Mouse (Mus musculus) telencephalon, adult 2 months (tissue): ENCODE results near the gene Cux2.

Source experiments
- DNase-seq: peaks from one replicate; pipeline ENCODE4 v3.0.0-alpha.2; 2011; ENCODE audit warnings: low read depth, low spot score

Cux2 gene

DNA sequence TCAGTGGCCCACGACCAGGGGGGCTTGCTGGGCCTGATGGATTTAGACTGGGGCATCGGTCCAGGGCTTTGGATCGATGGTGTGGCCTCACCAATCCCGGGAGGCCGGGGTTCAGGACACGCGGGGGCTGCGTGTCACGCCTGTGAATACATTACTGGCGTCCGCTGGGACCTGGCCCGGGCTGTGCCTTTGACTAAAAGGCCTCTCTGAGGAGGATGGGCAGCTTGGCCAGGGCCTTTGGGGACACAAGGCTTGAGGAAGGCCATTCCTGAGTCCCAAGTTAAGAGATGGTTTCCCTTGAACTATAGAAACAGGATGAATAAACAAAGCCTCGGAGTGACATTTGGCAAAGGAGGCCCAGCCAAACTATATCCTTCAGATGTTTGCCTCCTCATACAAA lies 32.6 kb downstream of the Cux2 start:
- no peak for DNase-seq

DNA sequence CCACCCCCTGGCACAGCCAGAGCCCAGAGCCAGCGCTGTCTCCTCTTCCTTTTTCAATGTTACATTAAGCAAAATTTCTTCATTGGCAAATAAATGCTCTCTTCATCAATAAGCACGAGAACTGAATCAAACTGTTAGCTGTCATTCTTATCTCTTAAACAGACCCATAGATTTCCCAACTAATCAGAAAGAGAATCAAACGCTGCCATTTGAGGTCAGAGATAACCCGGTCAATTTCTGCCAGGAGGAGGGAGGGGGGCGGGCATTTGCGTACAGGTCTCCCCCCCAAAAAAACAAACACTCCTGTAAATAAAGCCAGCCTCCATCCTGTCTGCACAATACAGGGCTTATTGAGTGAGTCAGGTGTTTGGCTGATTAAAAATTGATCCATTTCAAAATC lies 33.2 kb downstream of the Cux2 start:
- DNase-seq: no peak

DNA sequence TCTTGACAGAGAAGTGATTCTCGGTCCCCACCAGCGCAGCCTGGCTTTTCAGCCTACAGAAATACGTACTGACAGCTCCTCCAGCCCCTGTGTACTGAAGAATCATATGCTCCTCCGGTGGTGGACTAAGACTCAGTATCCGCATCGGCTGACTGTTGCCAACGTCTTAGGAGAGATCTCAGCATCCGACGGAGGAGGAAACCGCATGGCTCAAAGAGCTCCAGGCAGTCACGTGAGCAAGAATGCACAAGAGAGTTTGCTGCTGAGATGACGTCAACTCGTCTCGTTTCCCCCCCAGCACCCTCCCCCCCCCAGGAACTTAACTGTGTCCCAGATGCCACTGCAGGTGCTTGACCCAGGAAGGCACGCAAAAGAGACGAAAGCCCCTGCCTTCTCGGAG lies 34.8 kb downstream of the Cux2 start:
- DNase-seq: no peak

DNA sequence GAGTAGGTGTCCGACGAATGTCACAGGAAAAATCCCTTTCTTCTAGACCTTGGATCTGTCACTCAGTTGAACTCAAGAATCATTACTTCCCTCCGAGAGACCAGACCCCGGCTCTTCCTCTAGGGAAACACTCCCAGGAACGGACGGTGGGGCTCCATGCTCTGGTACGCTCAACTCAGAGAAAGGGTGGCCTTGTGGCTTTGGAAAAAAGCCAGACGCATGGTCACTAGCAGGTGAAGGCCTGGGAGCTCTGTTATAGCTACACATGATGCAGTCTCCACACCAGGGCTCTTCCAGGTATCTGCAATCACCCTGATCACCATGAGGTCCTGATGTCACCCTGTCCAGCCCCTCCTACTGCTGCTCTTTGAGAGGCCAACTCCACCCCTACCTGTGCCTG lies 35.2 kb downstream of the Cux2 start:
- DNase-seq: no peak

DNA sequence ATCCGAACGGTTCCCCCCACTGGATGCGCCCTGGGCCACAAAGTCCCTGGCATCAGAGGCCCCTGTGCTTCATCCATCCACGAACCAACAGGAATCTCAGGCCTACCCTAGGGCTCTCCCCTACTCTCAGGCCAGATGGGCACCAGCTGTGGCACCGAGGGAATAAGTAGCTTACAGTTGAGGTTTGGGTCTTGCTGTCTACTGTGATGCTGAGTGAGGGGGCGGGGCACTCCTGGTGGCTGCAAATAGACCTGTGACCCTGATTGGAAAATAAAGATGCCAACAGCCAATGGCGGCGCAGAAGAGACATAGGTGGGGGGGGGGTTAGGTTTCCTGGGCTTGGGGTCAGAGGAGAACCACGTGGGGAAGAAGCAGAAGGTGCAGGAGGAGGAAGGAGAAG lies 38.6 kb downstream of the Cux2 start:
- DNase-seq: no peak

DNA sequence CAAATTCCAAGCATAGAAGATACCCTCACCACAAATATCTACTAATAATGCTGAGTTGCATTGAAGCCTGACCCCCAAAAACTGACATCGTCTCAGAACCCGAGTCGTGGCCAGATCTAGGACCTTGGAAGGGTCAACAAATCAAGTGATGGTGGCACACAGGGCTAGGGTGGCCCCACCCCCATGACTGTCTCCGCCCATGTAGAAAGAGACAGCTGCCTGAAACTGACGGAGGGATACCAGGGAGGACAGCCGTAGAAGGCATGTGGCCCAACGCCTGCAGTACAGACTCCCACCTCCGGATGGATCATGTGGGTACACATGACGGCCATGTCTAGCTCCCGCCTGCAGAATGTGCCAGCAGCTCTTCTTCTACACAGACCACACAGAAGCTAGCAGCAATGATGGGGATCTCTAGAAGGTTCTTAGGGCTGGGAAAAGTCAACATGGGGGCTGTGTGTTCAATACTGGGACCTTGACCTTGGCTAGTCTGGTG lies 41.9 kb downstream of the Cux2 start:
- no peak for DNase-seq

DNA sequence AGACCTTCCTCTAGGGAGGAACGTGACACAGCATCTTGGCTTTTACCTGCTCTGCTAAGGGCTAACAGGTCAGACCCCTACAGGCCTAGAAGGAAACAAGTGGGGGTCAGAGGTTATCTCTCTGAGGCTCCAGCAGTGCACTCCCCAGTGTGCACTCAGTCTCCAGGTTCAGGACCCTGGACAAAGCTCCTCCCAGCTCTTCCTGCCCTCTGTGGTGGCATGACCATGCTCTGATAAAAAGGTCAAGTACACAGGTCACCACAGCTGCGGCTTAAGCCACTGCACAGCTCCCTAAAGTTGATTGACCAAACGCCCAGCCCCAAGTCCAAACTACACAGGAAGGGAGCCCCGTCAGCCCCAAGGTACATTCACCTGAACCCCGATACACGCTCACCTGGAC lies 46.4 kb downstream of the Cux2 start:
- DNase-seq: no peak

DNA sequence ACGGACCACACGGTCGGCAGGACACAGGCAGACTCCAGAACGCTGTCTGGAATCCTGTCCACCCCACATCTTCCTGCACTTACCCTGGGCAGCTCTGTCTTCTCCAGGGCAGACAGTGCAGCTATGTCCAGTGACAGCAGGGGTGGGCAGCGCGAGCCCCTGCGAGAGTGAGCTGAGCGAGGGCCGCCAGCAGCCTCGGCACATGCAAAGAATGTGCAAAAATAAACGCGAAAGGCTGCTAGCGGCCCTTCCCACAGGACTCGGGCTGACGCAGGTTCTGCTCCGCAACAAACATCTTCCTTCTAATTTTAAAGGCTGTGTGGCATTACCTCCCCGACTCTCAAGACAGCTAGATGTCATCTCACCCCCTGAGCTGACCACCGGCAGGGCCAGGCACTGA lies 47.8 kb downstream of the Cux2 start:
- no peak for DNase-seq

DNA sequence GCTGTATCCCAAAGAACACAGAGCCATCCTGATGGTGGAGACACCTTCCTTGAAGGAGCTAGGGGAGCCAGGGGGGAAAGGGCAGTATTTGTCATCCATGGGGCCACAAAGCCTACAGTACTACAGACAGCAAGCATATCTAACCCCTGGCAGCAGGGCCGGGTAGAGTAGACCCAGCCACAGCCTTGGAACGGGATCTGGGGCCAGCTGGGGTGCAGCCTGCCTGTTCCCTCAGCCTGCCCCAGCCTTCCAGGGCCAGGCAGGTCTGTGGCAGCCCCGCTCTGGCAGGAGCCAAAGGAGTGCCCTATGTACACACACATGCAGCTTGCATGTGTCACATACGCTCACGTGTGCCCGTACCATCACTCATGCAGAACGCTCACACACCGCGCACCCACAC lies 48.6 kb downstream of the Cux2 start:
- no peak for DNase-seq

DNA sequence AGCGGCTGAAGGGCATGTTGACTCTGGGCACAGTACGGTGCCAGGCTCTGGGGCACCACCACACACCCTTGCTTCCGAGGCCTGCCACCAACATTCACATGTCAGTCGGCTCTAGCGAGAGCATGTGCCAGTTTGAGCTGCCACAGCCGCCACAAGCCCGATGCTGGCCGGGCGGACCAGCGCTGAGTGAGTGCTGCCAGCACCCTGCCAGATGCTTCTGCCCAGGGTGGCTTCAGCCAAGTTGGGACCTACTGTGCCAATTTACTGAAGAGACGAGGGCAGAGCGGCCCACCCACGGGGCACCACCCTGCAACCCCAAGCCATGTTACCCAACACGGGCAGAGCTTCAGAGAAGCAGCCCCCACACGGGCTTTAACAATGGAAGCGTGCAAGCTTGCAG lies 49.5 kb downstream of the Cux2 start:
- DNase-seq: no peak

DNA sequence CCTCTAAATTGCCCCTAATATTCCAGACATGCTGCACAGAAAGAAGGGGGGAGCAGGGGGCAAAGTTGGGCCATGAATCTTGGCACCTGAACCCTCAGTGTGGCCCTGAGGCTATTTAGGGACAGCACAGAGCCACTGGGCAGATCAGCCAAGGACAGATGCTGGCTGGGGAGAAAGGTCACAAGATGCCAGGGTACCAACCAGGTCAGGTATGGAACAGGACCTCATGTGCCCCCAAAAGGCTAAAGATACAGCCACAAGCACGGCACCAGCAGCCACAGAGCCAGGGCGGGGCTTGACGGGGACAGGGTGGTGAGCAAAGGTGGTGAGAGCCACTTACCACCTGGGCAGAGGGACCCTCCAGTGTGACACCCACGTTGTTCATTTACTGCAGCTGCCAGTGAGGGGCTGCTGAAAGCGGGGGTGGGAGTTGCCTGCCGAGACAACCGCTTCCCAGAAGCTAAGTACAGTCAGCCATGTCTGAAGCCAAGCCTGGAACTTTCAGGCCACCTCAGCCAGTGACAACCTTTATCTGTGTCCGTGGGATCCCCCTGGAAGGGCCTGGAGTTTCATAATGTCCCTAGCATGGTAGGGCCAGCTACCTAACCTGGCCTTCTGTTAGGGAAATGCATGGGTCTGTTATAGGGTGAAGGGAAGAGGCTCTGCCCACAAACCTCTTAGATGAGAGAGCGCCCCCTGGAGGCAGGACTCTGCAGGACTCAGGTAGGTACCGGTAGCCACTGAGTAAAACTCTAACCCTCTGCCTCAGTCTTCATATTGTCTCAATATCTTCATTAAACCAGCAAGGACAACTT lies 50.7 kb downstream of the Cux2 start:
- DNase-seq: no peak

DNA sequence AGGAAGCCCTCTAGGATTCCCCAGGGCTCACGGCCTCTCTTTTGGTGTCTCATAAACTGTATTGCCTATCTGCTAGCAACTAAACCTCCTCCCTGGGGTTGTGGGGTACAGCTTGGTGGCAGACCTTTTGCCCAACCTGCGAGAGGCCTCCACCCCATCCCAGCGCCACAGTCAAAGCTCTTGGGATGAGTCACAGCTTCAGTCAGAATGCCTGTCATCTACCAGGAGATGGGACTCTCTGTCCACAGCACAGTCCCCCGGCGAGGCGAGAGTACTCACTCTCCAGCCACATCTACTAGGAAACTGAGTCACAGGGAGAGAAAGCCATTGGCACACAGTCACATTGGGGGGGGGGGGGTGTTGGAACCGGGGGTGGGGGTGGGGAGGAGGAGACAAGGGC lies 51.6 kb downstream of the Cux2 start:
- no peak for DNase-seq

DNA sequence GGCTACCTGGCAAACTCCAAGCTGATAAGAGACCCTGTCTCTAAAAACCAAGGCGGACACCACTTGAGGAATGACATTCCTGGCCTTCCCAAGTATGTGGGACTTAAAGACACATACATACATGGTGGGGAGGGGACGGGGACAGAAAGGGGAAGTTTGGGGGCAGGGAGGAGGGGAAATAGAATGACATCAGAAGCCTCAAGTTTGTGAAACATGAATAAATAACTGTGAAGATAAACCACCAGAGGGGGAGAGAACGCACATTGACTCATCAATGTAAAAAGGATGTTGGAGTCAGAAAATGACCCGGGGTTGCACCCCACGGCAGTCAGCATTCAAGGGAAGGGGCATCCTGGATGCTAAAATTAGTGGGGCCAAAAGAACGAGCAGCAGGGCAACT lies 53.2 kb downstream of the Cux2 start:
- no peak for DNase-seq

DNA sequence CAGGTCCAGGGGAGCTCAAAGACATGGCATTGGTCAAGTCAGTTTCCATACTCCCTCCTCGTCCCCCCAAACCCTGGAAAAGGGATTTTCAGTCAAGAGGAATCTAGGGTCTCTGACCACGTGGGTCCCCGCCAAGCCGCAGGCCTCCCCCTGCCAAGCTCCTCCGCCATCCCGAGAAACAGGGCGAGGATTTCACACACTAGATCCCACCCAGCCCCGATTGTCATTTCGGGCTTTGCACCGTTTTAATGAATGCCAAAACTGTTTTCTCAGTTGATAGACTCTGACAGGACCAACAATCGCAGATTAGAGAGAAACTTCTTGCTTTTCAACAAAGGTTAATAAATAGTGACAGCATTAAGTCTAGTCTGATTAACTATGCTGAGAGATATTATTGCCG lies 55.1 kb downstream of the Cux2 start:
- no peak for DNase-seq

DNA sequence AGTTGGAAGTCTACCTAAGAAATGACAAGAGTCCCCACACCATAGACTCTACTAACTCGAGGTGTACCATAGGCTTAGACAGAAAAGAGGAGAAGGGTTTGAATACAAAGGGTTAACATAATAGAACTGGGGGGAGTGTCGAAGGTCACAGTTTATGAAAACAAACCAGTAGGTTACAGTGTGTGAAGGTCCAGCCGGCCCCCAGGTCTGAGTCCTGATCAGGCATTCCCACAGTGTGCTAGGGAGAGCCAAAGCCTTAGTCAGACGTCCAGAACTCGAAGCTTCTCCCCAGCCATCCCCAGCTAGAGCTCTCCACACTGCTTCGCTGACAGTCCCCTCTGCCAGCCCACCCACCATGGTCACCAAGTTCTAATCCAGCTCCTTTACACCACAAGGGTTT lies 58.0 kb downstream of the Cux2 start:
- DNase-seq: no peak

DNA sequence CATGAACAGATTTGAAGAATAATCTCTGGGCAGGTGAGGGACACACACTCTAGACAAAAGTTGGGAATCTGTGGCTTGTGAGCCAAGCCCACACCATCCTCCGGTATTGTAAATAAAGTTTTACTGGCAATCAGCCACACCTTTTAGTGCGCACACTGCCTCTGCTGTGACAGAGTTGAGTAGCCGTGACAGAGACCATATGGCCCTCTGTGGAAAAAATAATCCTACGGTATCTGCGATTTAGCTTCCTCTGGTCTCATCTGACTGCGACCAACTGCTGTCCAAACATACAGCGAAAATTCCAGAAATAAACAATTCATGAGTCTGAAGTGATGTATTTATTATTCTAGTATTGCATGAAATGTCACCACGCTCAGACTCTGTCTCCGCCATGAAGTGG lies 64.0 kb downstream of the Cux2 start:
- DNase-seq: no peak

DNA sequence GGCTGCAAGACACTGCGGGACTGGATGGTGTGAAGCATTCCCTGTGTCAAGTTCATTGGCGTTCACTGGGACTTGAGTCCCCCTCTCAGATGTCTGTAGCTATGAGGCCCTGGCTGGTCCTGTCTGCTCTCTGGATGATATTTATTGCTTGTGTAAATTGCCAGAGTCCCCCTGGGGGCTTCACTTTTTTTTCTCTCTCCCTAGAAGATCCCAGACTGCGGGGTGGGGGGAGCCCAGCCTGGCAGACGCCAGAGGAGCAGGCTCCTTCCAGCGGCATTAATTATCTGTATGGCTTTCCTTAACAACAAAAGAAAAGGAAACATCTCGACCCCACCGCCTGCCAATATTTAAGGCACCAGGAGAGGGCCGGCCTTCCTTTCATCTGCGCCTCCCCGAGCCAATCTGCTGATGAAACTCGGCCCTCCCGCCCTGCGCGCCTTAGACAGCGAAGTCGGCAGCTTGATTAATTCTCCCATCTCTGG lies 68.2 kb downstream of the Cux2 start:
- no peak for DNase-seq

DNA sequence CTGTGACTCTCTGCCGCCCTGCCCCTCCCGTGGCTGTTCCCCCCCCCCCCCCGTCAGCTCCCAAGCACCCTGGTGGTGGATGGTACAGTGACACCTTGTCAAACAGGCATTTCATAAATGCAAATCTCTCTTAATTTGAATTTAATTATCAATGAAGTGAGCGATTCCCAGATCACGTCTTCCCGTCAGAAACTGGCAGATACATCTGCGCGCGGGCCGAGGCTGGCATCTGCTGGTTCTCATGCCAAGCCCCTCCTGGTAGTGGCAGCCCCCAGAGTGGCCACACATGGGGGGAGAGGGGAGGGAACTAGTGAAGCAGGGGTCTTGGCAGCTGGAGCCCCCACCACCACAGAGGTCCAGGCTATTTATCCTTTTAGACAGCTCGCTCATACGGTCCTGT lies 73.6 kb downstream of the Cux2 start:
- no peak for DNase-seq

DNA sequence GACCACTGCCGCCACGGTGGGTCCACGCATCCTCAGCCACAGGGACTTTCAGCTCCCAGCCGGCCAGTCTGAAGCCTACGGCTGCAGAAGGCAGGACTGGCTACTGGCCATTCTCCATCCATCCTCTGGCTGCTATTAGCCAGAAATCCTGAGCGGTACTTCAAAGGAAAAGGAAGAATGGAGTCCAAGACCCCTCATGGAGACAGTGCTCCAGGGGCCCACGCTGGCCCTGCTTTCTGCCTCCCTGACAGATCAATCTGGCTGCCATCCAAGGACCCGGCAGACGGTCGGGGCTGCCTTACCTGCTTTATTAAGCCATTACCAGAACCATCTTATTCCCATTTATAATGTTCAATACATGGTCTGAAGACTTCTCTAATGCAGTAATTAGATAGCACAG lies 76.4 kb downstream of the Cux2 start:
- DNase-seq: no peak

DNA sequence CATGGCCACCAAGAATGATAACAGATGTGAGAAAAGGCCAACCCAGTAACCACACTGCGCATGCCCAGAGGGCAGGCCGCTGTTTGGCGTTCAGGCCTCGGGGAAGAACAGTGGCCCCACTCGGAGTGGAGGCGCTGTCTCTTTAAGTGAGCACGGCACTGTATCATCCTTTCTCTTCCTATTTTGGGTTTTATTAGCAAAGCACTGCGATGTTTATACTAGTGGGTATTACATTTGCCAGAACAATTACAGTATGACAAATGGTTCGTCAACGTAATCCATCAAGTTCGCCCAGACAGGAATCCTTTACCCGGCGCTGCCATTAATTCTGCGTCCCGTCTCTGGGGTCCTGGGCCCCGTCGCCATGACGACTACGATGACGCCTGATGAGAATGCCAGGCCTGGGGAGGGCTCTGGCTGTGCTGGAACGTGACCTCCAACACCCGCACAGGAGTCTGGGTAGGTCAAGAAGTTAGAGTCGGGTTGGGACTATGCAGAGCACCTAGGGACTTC lies 77.2 kb downstream of the Cux2 start:
- no peak for DNase-seq

DNA sequence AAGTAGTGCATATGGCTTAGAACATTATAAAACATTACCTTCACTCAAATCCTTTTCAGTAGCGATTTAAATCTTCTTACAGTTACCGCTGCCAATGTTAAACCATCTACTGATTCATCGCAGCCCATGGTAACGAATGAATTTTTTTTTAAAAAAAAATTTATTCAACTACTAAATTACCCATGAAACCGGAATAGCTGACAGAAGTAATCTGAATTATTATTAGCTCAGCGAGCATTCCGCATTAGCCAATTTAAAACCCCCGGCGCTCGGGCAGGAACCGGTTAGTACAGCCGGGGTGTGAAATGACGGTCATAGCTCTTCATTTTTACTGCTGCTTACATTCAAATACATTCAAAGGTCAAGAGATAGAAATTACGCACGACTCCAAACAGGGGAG lies 80.9 kb downstream of the Cux2 start:
- no peak for DNase-seq

DNA sequence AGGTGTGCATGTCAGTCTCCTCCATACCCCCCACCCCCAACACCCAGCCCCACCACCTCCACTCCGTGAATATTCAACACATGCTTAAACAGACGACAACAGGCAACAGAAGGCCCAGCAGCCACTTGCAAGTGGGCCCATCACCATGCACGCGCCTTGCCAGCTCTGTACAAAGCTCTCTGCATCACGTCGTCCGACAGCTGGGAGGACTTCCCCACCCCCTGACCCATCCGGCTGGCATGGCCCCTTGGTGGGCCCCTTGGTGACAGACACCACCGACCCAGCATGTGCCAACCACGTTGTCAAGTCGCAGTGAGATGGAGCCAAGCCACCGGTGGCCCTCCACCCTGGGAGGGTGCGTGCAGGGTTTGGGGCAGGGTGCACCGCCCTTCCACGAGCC lies 81.5 kb downstream of the Cux2 start:
- DNase-seq: no peak

DNA sequence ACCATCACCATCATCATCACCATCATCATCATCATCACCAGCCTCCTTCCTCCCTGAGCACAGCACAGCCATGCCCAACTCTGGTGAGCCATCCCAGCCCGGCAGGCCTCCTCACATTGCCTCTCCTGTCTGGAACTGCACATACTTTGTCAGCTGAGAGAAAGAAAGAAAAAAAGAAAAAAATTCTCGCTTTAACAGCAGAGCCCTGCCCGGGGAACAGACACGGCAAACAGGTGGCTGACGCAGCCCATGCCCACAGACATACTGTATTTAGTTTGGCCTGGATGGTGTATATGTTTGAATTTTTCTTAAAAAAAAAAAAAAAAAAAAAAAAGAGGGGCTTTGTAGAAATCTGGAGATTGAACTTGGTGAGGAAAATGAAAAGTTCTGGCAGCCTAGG lies 82.4 kb downstream of the Cux2 start:
- no peak for DNase-seq

DNA sequence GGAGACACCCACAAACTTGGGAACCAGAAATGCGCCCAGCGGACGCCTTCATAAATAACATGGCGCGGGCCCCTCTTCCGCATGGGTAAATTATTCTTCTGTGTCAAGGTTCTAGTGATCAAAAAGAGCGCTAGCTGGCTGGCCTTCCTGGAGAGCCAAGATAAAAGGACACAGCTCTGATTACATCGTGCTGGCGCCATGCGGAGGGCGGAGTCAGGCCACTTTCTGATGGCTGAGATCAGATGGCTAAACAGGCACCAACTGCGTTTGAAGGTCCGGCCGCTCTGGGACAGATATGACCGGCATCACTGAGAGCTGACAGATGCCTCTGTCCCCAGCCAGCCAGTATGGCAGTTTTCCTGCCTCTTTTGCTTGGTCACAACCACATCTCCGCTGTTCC lies 83.0 kb downstream of the Cux2 start:
- DNase-seq: no peak
